Mouse (Mus musculus): Measurements from ENCODE around the gene Plppr1.

Plppr1 gene

DNA sequence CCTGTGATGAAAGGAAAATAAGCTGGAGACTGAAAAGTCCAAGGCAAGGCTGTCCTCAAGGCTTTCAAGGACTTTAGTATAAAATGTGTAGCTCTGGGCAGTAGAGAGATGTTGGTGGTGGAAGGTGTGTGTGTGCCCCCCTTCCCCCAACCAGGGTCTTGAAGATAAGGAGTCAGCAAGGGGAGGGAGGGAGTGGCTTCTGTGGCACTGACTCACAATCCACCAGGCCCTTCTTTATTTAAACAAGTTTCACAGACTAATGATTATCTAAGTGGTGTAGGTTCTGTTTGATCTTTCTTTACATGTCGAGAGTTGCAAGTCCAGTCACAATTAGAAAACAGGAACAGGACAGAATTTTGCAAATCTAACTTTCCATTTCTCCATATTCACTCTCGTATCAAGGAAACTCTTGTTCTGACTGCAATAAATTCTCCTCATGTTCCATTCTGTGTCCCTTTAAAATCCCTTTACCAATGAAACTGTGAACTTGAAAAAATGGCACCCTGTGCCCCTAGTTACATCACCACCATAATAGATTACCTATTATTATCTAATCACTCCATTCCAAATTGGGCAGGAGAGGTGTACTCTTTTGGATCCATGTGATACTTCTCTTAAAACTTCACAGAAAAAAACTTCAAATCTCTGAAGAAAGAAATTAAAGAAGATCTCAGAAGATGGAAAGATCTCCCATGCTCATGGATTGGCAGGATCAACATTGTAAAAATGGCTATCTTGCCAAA, 324.7 kb downstream of the Plppr1 start:
- WGBS, result 90% methylated on average over 2 of the region's 2 CpGs

DNA sequence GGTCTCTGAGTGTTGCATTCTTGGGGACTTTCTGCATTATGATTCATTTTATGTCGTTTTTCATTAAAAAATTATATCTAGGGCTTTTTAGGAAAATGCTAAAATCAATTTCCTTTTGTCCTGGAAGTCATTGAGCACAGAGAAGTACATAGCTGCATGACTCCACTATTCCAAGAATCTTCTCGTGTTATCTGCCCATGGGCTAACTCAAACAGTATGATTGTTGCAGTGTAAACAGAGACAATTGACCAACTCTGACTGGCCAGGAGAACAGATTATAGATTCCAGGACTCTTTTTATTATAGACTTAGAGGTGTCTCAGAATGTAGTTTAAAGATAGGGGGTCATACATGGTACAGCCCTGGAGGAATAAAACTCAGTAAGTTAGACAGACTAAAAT, 327.8 kb downstream of the Plppr1 start:
- WGBS, result 60% methylated on average over 2 of the region's 2 CpGs

Measured in cerebral cortex, adult 2 months (tissue).